Mouse (Mus musculus): ENCODE results near the gene Terf2. TPM values are rescaled to one million over a fixed set of nuclear protein-coding genes. Genes with fewer than 3 reads are reported as not detected.

Gene Terf2
- 57.1 TPM for total RNA-seq (2023)

DNA sequence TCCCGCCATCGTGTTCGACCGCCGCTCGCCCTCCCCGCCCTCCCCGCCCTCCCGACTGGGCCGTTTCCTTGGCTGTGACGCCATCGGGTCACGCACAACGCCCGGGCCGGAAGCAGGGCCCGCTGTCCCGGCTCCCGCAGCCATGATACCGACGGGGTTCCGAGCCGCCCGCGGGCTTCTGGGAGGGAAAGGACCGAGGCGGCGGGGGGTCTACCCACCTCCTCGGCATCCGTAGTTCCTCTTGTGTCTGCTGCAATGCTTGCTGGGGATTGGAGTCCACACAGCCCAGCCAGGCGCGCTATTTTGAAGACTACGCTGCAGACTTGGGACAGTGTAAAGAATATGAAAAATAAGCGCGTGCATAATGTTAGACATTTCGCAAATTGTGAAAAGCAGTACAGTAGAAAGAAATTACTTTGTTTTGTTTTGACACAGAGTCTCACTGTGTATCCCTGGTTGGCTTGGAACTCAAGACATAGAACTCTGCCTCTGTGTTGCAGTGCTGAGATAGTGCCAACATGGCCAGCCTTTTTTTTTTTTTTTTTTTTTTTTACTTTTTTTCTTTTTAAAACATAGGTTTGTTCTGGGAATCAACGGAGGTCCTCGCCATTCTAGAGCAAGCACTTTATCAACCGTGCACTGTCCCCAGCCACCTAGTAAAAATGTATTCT, at the start of gene Terf2:
Gene Terf2 (minus strand): TSS at position 182 of the 671 bp plus-strand sequence.

DNA sequence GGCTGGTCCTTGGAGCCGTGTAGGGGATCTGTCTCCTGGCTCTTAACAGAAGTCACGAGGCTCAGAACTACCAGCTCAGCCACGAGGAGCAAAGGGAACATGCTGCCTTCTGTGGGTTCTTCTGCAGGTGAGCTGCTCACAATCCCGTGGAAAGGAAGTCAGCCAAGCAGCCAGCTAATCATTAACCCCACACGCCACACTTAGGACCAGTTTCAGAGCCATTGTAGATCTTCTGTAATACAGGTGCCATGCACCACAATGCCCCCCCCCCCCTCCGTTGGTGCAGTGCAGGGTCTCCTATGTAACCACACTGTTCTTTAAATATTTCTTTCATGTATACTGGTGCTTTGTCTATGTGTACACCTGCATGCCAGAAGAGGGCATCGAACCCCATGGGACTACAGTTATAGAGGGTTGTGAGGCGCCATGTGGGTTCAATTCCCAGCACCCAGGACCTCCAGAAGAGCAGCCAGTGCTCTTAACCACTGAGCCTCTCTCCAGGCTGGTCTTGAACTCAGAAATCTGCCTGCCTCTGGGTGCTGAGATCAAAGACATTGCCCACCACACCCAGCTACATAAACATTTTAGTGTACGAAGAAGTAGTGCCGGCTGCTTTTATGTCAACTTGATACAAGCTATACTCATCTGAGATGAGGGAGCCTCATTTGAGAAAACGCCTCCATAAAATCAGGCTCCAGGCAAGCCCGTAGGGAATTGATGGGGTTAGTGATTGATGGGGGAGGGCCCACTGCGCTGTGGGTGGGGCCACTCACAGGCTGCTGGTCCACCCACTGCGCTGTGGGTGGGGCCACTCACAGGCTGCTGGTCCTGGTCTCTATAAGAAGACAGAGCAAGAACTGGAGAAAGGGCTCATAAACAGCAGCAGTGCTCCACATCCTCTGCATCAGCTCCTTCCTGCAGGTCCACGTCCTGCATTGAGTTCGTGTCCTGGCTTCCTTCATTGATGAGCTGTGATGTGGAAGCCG, 30.5 kb downstream of the Terf2 start, which contains the start of gene Tmed6:
Gene Tmed6 (minus strand): TSS at position 134 of the 986 bp plus-strand sequence.

GRCm38 (mm10) chr8:107056076-107056972, 40.0 kb downstream of the Terf2 start, which contains the start of the genes Cog8 and Nip7:
TSS of gene Cog8 (minus strand) at chr8:107056689.
TSS of gene Nip7 (plus strand) at chr8:107056877.

GRCm38 (mm10) chr8:107048061-107048941, 48.0 kb downstream of the Terf2 start, which contains the start of gene Pdf:
TSS of gene Pdf (minus strand) at chr8:107048614.

DNA sequence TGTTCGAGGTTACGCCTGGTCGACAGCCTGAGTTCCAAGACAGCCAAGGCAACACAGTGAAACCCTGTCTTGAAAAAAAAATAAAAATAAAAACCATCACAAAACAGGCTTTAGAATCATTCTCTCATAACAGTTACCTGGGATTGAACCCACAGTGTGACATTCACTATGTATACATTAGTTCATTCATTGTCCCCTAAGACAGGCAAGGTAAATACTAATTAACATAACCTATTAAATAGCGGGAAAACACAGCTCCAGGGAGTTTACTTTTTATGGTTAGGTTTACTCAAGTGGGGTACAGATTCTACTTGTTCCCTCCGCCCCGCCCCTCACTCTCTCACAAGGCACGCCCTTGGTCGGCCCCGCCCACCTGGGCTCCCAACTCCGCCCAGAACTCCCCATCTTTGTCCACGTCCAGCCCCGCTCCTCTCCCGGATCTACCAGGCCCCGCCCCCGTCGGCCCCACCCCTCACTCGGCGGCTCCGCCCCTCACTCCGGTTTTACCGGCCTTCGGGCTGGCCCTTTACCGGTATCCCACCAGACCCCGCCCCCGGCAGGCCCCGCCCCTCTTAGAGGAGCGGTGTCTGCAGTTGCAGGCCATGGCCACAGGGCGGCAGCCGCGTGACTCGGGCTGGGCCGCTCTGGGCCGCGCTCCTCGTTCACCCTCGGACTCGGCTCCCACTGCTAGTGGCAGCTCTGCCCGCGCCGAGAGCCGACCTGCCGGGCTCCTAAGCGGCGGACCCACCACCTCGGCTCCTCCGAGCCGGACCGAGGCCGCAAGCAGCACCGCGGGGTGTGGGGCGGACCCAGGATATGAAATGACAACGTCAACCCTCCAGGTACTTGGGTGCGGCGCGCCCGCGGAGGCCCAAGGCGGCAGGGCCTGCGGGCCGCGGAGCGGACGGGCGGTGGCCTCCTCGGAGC, 65.4 kb downstream of the Terf2 start, which contains the start of gene Vps4a:
Gene Vps4a (plus strand): TSS at position 573 of the 927 bp plus-strand sequence.

Other genes starting within 250 kb of the Terf2 start
- 0.68 TPM for gene Has3, start 226.3 kb downstream of the Terf2 start, total RNA-seq (2023)
- 52.8 TPM for gene Utp4, start 202.9 kb downstream of the Terf2 start, total RNA-seq (2023)
- gene Sntb2, start 160.8 kb downstream of the Terf2 start, total RNA-seq (2023) = 6.9 TPM
- 53.4 TPM for gene Vps4a, start 65.3 kb downstream of the Terf2 start, total RNA-seq (2023)
- gene Pdf, start 47.9 kb downstream of the Terf2 start, total RNA-seq (2023) = 8.3 TPM
- 37.7 TPM for gene Cog8, start 39.9 kb downstream of the Terf2 start, total RNA-seq (2023)
- gene Nip7, start 39.7 kb downstream of the Terf2 start, total RNA-seq (2023) = 67.0 TPM
- gene Tmed6, start 30.9 kb downstream of the Terf2 start, total RNA-seq (2023) = not detected
- gene Cyb5b, start 54.1 kb upstream of the Terf2 start, total RNA-seq (2023) = 27.7 TPM
- 62.3 TPM for gene Nfat5, start 196.9 kb upstream of the Terf2 start, total RNA-seq (2023)